In genomic region chr2:165825261-165825900, GRCm38 (mm10) we compare ENCODE assay signal across 11 mouse cellular contexts.
DNase-seq lines count a peak whose midpoint lies in the region; ATAC-seq and TF ChIP-seq lines count a peak whose summit lies in the region.
"Had no signal": no experiment of that assay in that cellular context is flagged by ENCODE, and none has a peak within 500 bp of the region (broad histone marks: within the 10 kb centered on the region; RNA-seq: fewer than 3 reads in every experiment).

No protein-coding gene starts in this region.

- no peak for ATAC-seq in hindbrain, embryonic 14.5 days (ENCODE audit: low FRiP score)
- ATAC-seq in midbrain, embryonic 13.5 days: peak; percentile 35; the same call in 1 of the 2 replicates
- 0 out of 2 replicates have a peak, but pooled peaks have one; percentile 2 for ATAC-seq in stomach, postnatal 0 days (ENCODE audit: low FRiP score, low TSS enrichment)

- no peak for TF ChIP-seq POLR2A in cerebellum, adult 2 months (IDR thresholded peaks at IDR 0.05; ENCODE audit: borderline replicate concordance, insufficient read depth, low read length)

- H3K9me3 ChIP-seq in hindbrain, embryonic 10.5 days: no peaks in the 10 kb centered on the region
- no peaks in the 10 kb centered on the region for H3K9me3 ChIP-seq in hindbrain, embryonic 14.5 days (ENCODE audit: control insufficient read depth, low read length)
- H3K9me3 ChIP-seq in midbrain, embryonic 13.5 days: no peaks in the 10 kb centered on the region
- H3K9me3 ChIP-seq in midbrain, embryonic 10.5 days (replicated peaks): no peaks in the 10 kb centered on the region
- H3K9me3 ChIP-seq in stomach, postnatal 0 days (ENCODE audit: control insufficient read depth, low read length): no peaks in the 10 kb centered on the region
- H3K9me3 ChIP-seq: embryonic facial prominence, embryonic 12.5 days; liver, embryonic 13.5 days had no signal

- peaks cover 100% of the 10 kb centered on the region for H3K36me3 ChIP-seq in hindbrain, embryonic 10.5 days
- peaks cover 95% of the 10 kb centered on the region for H3K36me3 ChIP-seq in hindbrain, embryonic 14.5 days (replicated peaks; ENCODE audit: control insufficient read depth, insufficient read depth)
- peaks cover 92% of the 10 kb centered on the region for H3K36me3 ChIP-seq in midbrain, embryonic 13.5 days
- H3K36me3 ChIP-seq in midbrain, embryonic 10.5 days: peaks cover 99% of the 10 kb centered on the region
- H3K36me3 ChIP-seq in stomach, postnatal 0 days (ENCODE audit: control insufficient read depth, insufficient read depth, low read length): peaks cover 17% of the 10 kb centered on the region

- no peak overlapping the region for H3K4me3 ChIP-seq in cerebellum, adult 2 months (replicated peaks; ENCODE audit: insufficient read depth, low read depth, low read length)
- no peak overlapping the region for H3K4me3 ChIP-seq in hindbrain, embryonic 10.5 days
- H3K4me3 ChIP-seq in hindbrain, embryonic 14.5 days (replicated peaks; ENCODE audit: low read length): no peak overlapping the region
- no peak overlapping the region for H3K4me3 ChIP-seq in midbrain, embryonic 13.5 days (replicated peaks)
- H3K4me3 ChIP-seq in midbrain, embryonic 10.5 days: no peak overlapping the region
- no peak overlapping the region for H3K4me3 ChIP-seq in stomach, postnatal 0 days (ENCODE audit: low read depth, low read length)
- H3K4me3 ChIP-seq: embryonic facial prominence, embryonic 12.5 days; liver, embryonic 13.5 days had no signal

- no peak for DNase-seq in cerebellum, adult 2 months
- DNase-seq in cerebellum, postnatal 25 days: no peak
- no peak for DNase-seq in hindbrain, embryonic 10.5 days (ENCODE audit: low spot score)
- no peak for DNase-seq in hindbrain, embryonic 14.5 days (ENCODE audit: low spot score)
- DNase-seq in midbrain, embryonic 10.5 days (ENCODE audit: low spot score): no peak
- DNase-seq in stomach, postnatal 0 days (ENCODE audit: low spot score): no peak
- no peak for DNase-seq in adrenal gland, postnatal 4 days (ENCODE audit: low spot score in 2 of 2)
- DNase-seq: liver, embryonic 13.5 days had no signal

- H3K4me1 ChIP-seq in cerebellum, adult 2 months (ENCODE audit: control insufficient read depth, insufficient read depth, low read length): peaks cover 43% of the 10 kb centered on the region
- peaks cover 13% of the 10 kb centered on the region; the same call in 1 of the 2 replicates for H3K4me1 ChIP-seq in hindbrain, embryonic 10.5 days (replicated peaks)
- H3K4me1 ChIP-seq in hindbrain, embryonic 14.5 days (replicated peaks; ENCODE audit: control insufficient read depth, insufficient read depth, low read length): 0 out of 2 replicates have a peak, but pooled peaks cover 4% of the 10 kb centered on the region
- H3K4me1 ChIP-seq in midbrain, embryonic 13.5 days (replicated peaks): peaks cover 23% of the 10 kb centered on the region; the same call in 1 of the 2 replicates
- H3K4me1 ChIP-seq in midbrain, embryonic 10.5 days: 0 out of 2 replicates have a peak, but pooled peaks cover 5% of the 10 kb centered on the region
- H3K4me1 ChIP-seq in stomach, postnatal 0 days (replicated peaks; ENCODE audit: control insufficient read depth, insufficient read depth): no peaks in the 10 kb centered on the region
- H3K4me1 ChIP-seq: embryonic facial prominence, embryonic 12.5 days; liver, embryonic 13.5 days had no signal

- no peaks in the 10 kb centered on the region for H3K27me3 ChIP-seq in cerebellum, adult 2 months (ENCODE audit: control insufficient read depth, insufficient read depth, low read length)
- no peaks in the 10 kb centered on the region for H3K27me3 ChIP-seq in hindbrain, embryonic 10.5 days (ENCODE audit: insufficient read depth, poor library complexity, severe bottlenecking)
- H3K27me3 ChIP-seq in hindbrain, embryonic 14.5 days (ENCODE audit: control insufficient read depth, insufficient read depth, low read length): no peaks in the 10 kb centered on the region
- H3K27me3 ChIP-seq in midbrain, embryonic 13.5 days: no peaks in the 10 kb centered on the region
- H3K27me3 ChIP-seq in midbrain, embryonic 10.5 days (ENCODE audit: low read depth, poor library complexity, severe bottlenecking): no peaks in the 10 kb centered on the region
- H3K27me3 ChIP-seq in stomach, postnatal 0 days (ENCODE audit: control insufficient read depth, insufficient read depth, low read length): no peaks in the 10 kb centered on the region
- H3K27me3 ChIP-seq: CH12.LX; embryonic facial prominence, embryonic 12.5 days; liver, embryonic 13.5 days had no signal

- WGBS in cerebellum, adult 2 months: 55% methylated on average over 17 of the region's 17 CpGs
- WGBS in hindbrain, embryonic 10.5 days: 89% methylated on average over 17 of the region's 17 CpGs
- 84% methylated on average over 17 of the region's 17 CpGs for WGBS in hindbrain, embryonic 14.5 days
- 86% methylated on average over 17 of the region's 17 CpGs for WGBS in midbrain, embryonic 13.5 days
- 90% methylated on average over 17 of the region's 17 CpGs for WGBS in midbrain, embryonic 10.5 days
- 92% methylated on average over 17 of the region's 17 CpGs for WGBS in stomach, postnatal 0 days

- TF ChIP-seq EP300 in stomach, postnatal 0 days (optimal IDR thresholded peaks at IDR 0.05): no peak

- H3K9ac ChIP-seq in hindbrain, embryonic 14.5 days: no peak overlapping the region
- no peak overlapping the region for H3K9ac ChIP-seq in midbrain, embryonic 13.5 days (replicated peaks)
- no peak overlapping the region for H3K9ac ChIP-seq in stomach, postnatal 0 days (ENCODE audit: low read length)
- H3K9ac ChIP-seq: embryonic facial prominence, embryonic 12.5 days; liver, embryonic 13.5 days had no signal

- H3K4me2 ChIP-seq in hindbrain, embryonic 14.5 days (replicated peaks): no peak overlapping the region
- H3K4me2 ChIP-seq in midbrain, embryonic 13.5 days (replicated peaks): no peak overlapping the region
- no peak overlapping the region for H3K4me2 ChIP-seq in stomach, postnatal 0 days (replicated peaks; ENCODE audit: low read depth)
- H3K4me2 ChIP-seq: embryonic facial prominence, embryonic 12.5 days; liver, embryonic 13.5 days had no signal

- peak overlapping the region; percentile 97 for H3K27ac ChIP-seq in cerebellum, adult 2 months (ENCODE audit: insufficient read depth, low read length)
- peak overlapping the region; percentile 42; the same call in 1 of the 2 replicates for H3K27ac ChIP-seq in hindbrain, embryonic 10.5 days
- H3K27ac ChIP-seq in hindbrain, embryonic 14.5 days: no peak overlapping the region
- peak overlapping the region; percentile 63 for H3K27ac ChIP-seq in midbrain, embryonic 13.5 days
- H3K27ac ChIP-seq in midbrain, embryonic 10.5 days (replicated peaks): no peak overlapping the region; the same call in 1 of the 2 replicates
- no peak overlapping the region for H3K27ac ChIP-seq in stomach, postnatal 0 days (replicated peaks)
- H3K27ac ChIP-seq: liver, embryonic 13.5 days had no signal

- no peak for TF ChIP-seq CTCF in cerebellum, adult 2 months (IDR thresholded peaks at IDR 0.05; ENCODE audit: borderline replicate concordance, insufficient read depth, low read depth, low read length)
- TF ChIP-seq CTCF in stomach, postnatal 0 days (IDR thresholded peaks at IDR 0.05; ENCODE audit: low read depth): no peak

Comparison
In these comparisons a context has a peak if more than half of its experiments do, and no peak if none do; other contexts are left out.
1. H3K27ac ChIP-seq: peak in cerebellum, adult 2 months (single experiment), hindbrain, embryonic 10.5 days (single experiment) and midbrain, embryonic 13.5 days (single experiment); none in hindbrain, embryonic 14.5 days (single experiment), midbrain, embryonic 10.5 days (single experiment) and stomach, postnatal 0 days (single experiment).